Mouse (Mus musculus): ENCODE measurements around the gene Gm10591. TPM values are rescaled to one million over a fixed set of nuclear protein-coding genes. Genes with fewer than 3 reads are reported as not detected.
"Not testable (repeated sequence)": the region's sequence is repeated elsewhere in the genome, so short reads cannot be mapped to it uniquely, and the experiment has no call there.

The Gm10591 gene
- not detected for total RNA-seq (2021)
- long read RNA-seq, experiment 1: 0 reads
- long read RNA-seq, experiment 2, partial matches to known transcripts: 0 of 1 reads
- long read RNA-seq, experiment 2, other reads (novel, unspliced or antisense): 0 of 1 reads

DNA sequence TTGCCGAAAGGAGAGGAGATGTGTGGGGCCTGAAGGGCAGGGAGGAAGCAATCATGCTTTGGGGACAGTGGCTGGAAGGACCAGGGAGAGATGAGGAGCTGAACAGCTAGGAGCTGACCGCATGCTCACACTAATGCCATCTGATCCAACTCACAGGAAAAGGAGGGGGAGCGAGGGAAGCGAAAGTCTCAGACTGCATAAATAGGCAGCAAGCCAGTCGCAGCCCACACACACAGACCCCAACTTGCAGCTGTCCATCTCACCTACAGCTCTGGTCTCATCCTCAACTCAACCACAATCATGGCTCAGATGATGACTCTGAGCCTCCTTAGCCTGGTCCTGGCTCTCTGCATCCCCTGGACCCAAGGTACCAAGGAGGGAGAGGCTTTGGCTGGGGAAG, at the start of gene Gm10591:
TSS of gene Gm10591 (plus strand) at position 301 of the 400 bp plus-strand sequence.
- not testable (repeated sequence) for DNase-seq

DNA sequence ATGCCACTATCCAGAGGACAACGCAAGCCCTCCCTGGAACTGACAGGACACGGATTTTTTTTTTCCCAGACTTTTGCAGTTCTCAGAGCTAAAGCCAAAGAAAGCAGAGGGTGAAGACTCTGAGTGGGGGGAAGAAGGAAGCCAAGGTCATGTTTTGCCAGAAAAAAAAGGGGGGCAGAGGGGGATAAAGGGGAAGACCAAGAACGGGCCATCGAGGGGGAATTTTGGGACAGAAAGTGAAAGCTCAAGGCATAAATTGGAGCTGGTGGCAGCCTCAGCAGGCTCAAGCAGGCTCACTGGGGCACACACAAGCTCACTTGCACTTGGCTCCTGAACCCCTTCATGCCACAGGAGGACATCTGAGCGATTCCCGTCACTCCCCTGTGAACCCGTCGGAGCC, 17.4 kb downstream of the Gm10591 start, which contains the start of gene Gm2564:
TSS of gene Gm2564 (plus strand) at position 301 of the 400 bp plus-strand sequence.
- not testable (repeated sequence) for DNase-seq

- not testable (repeated sequence) for DNase-seq
Observed at GRCm38 (mm10) chr4:42654951-42655350, 43.0 kb downstream of the Gm10591 start, which contains the start of gene Ccl27b. Gene Ccl27b, plus strand, starts transcription at chr4:42655251.

GRCm38 (mm10) chr4:42661793-42662192, 49.8 kb downstream of the Gm10591 start, which contains the start of gene Il11ra2:
Gene Il11ra2, minus strand, starts transcription at chr4:42661893.
- not testable (repeated sequence) for DNase-seq

Other genes starting within 250 kb of the Gm10591 start
- gene Gm21586, start 172.8 kb upstream of the Gm10591 start, total RNA-seq (2021): not detected
- under 1 TPM in 1 of 2 experiments, not detected in 1; 0.14 TPM for gene Gm2163, start 145.4 kb upstream of the Gm10591 start, total RNA-seq (2021)
- not detected for gene Fam205a2, start 84.0 kb upstream of the Gm10591 start, total RNA-seq (2021)
- gene Gm2564, start 17.5 kb downstream of the Gm10591 start, total RNA-seq (2021): 1 to 10 TPM; 1.7 to 2.1 TPM
- gene Ccl27b, start 43.1 kb downstream of the Gm10591 start, total RNA-seq (2021): not detected
- not detected for gene Il11ra2, start 49.7 kb downstream of the Gm10591 start, total RNA-seq (2021)
- not detected for gene 4930578G10Rik, start 123.3 kb downstream of the Gm10591 start, total RNA-seq (2021)
- gene Ccl19, start 144.4 kb downstream of the Gm10591 start, total RNA-seq (2021): not detected
- 1 to 10 TPM; 7.7 to 8.6 TPM for gene Ccl21a, start 161.8 kb downstream of the Gm10591 start, total RNA-seq (2021)
- gene Fam205a1, start 241.7 kb downstream of the Gm10591 start, total RNA-seq (2021): not detected
- not detected for gene Gm12394, start 244.6 kb downstream of the Gm10591 start, total RNA-seq (2021)

All from gastrocnemius, postnatal 10 days (tissue).